Mouse (Mus musculus): Measurements from ENCODE around the gene Npepps.

DNA sequence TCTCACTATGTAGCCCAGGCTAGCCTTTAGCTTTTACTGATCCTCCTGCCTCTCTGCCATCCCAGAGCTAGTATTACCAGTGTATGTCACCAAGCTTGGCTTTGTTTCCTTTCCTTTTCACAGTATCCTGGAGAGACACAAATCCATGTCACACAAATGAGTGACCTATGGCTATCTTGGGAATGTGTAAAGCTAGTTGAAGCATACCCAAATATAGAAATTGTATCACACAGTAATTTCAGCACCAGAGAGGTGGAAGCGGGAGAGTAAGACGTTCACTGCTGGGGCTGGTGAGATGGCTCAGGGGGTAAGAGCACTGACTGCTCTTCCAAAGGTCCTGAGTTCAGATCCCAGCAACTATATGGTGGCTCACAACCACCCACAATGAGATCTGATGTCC lies 19.5 kb upstream of the Npepps start:
- TF ChIP-seq EP300 (IDR thresholded peaks at IDR 0.05; ENCODE audit: insufficient read depth, low read depth, low read length) (no peak), CTCF (IDR thresholded peaks at IDR 0.05) (no peak), POLR2A (IDR thresholded peaks at IDR 0.05; ENCODE audit: insufficient read depth, low read depth, low read length) (no peak)

Data from heart, adult 2 months (tissue).